Mouse (Mus musculus): ENCODE measurements around the gene Smyd1. TPM values are rescaled to one million over a fixed set of nuclear protein-coding genes. Genes with fewer than 3 reads are reported as not detected.
"Not testable (repeated sequence)": the region's sequence is repeated elsewhere in the genome, so short reads cannot be mapped to it uniquely, and the experiment has no call there.

The Smyd1 gene
- total RNA-seq, 2 experiments from 2014 or later = 2.0 to 3.1 TPM

- intact Hi-C loops (cut with DNase I); DNase-seq (ENCODE audit: low spot score in 2 of 2): not testable (repeated sequence)
Measured at GRCm38 (mm10) chr6:71331491-71331890, 9.5 kb upstream of the Smyd1 start.

GRCm38 (mm10) chr6:71330486-71330885 lies 8.5 kb upstream of the Smyd1 start:
- DNase-seq (ENCODE audit: low spot score in 2 of 2) = no peak
- intact Hi-C loops (cut with DNase I) = no loop called here

DNA sequence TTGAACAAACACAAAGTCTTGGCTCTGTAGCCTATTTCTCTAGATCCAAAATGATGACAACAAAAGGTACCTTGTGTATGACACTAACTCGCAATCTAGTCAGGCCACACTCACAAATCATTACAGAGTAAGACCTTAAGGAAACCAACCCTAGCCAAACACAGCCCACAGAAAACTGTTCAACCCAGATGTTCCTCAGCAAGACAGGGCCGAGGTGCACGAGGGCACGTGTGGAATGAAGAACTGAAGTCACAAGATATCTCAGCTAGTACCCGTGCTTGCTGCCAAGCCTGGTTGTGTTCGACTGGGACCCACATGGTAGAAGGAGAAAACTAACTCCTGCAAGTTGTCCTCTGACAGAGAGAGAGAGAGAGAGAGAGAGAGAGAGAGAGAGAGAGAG lies 7.8 kb upstream of the Smyd1 start:
- intact Hi-C loops (cut with DNase I) = no loop called here
- DNase-seq (ENCODE audit: low spot score in 2 of 2) = no peak

DNA sequence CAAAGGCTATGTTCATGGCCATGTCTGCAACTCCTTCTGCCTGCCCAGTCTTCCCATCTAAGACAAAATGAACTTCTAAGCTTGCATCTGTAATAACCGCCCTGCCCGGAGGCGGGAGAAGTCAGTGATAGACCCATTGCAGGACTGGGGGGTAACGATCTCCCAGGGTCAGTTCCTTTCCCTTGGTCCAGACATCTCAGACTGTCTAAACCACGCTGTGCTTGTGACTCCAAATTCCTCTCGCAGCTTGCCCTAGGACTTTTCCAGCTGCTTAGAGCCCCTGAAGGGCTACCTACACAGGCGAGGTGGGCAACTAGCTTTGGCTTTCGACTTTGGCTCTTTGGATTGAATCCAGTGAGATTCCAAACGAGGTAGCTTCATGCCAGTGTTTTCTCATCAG lies 2.8 kb upstream of the Smyd1 start:
- no peak for DNase-seq (ENCODE audit: low spot score in 2 of 2)
- intact Hi-C loops (cut with DNase I) = no loop called here

- intact Hi-C loops (cut with DNase I) = no loop called here
- no peak for DNase-seq (ENCODE audit: low spot score in 2 of 2)
Measured at GRCm38 (mm10) chr6:71322491-71322921, 473 bp upstream of the Smyd1 start, which contains the start of gene Cd8b1. Gene Cd8b1, plus strand, starts transcription at chr6:71322788.

DNA sequence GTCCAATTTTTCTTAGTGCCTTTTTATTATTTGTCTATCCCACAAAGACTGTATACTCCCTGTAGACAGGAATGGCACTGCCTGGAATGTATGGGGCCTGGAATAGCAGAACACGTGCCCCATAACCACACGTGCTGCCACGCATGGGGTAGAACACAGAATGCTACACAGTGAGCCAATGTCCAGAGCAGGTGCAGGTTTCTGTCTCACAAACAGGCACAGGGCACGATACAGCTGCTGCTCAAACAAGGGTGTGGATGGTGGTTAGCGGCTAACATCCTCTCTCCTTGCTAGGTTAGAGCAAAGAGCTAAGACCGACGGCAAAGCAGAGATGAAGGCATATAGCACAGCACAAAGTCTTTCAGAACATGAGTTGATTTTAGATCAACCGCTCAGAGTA lies 14.5 kb downstream of the Smyd1 start:
- no peak for DNase-seq (ENCODE audit: low spot score in 2 of 2)
- intact Hi-C loops (cut with DNase I) = no loop called here

DNA sequence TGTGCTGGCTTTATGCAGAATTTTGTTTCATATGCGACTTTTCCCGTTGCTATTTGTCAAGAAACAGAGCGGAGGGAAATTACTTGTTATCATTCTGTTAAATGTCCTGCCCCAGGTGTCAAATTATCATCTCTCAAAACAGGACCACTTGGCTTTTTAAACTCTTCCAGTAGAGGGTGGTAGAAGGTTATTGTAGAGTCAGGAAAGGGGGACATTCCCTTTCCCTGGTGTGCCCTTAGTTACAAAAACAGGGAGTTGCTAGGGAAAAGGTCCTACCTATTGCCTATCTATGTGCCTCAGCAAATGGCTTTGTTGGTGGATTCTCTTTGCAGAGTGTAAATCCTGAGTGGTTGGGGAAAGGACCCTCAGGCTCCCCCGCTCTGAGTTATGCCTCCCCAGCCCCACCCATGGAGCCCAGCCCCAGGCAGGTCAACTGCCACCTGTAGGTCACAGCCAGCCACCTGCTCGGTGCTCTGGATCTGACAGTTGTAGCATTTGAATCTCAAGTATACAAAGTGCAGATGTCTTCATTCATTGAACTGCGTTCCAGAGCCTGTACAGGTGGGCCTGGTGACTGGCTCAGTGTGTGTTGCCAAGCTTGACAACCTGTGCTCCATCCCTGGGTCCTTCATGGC lies 19.8 kb downstream of the Smyd1 start:
- DNase-seq (ENCODE audit: low spot score in 2 of 2) = peak in 1 of 2 experiments; percentile 8
- intact Hi-C loops (cut with DNase I) = no loop called here

DNA sequence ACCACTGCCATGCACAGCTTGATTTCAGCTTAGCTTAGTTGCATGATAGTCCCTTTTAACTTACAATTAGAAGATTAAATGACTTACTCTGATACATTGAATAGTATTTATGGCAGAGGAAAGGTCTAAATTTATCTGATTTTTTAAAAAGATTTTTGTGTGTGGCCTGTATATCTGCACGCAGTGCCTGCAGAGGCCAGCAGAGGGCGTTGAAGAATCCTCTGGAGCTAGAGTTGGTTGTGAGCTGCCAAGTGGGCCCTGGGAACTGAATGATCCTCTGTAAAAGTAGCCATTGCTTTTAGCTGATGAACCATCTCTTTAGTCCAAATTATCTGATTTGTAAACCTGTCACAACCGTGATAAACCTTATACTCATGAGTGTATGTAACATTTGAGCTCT lies 23.3 kb downstream of the Smyd1 start:
- DNase-seq (ENCODE audit: low spot score in 2 of 2) = peak in 1 of 2 experiments; percentile 5
- intact Hi-C loops (cut with DNase I) = no loop called here

GRCm38 (mm10) chr6:71298051-71298450 lies 24.0 kb downstream of the Smyd1 start:
- DNase-seq (ENCODE audit: low spot score in 2 of 2) = no peak
- intact Hi-C loops (cut with DNase I) = no loop called here

GRCm38 (mm10) chr6:71295303-71295702 lies 26.7 kb downstream of the Smyd1 start:
- no peak for DNase-seq (ENCODE audit: low spot score in 2 of 2)
- intact Hi-C loops (cut with DNase I) = no loop called here

- DNase-seq (ENCODE audit: low spot score in 2 of 2) = no peak
- intact Hi-C loops (cut with DNase I) = no loop called here
Measured at GRCm38 (mm10) chr6:71293509-71293908, 28.5 kb downstream of the Smyd1 start.

GRCm38 (mm10) chr6:71279418-71279817 lies 42.6 kb downstream of the Smyd1 start:
- DNase-seq (ENCODE audit: low spot score in 2 of 2) = no peak
- intact Hi-C loops (cut with DNase I) = no loop called here

- no peak for DNase-seq (ENCODE audit: low spot score in 2 of 2)
- intact Hi-C loops (cut with DNase I) = loop anchor here (5.0 kb wide), 1 partner anchor 107 kb away; no protein-coding TSS in a partner anchor
Measured at GRCm38 (mm10) chr6:71274621-71275020, 47.4 kb downstream of the Smyd1 start.

- DNase-seq (ENCODE audit: low spot score in 2 of 2) = no peak
- intact Hi-C loops (cut with DNase I) = loop anchor here (5.0 kb wide), 1 partner anchor 106 kb away; no protein-coding TSS in a partner anchor
Measured at GRCm38 (mm10) chr6:71273715-71274114, 48.3 kb downstream of the Smyd1 start.

GRCm38 (mm10) chr6:71272316-71272741 lies 49.7 kb downstream of the Smyd1 start:
- intact Hi-C loops (cut with DNase I) = loop anchor here (5.0 kb wide), 1 partner anchor 105 kb away; no protein-coding TSS in a partner anchor
- DNase-seq (ENCODE audit: low spot score in 2 of 2) = no peak

GRCm38 (mm10) chr6:71271389-71272315 lies 50.4 kb downstream of the Smyd1 start, which contains the start of gene Krcc1:
Gene Krcc1, plus strand, starts transcription at chr6:71271677.
- intact Hi-C loops (cut with DNase I) = loop anchor here (5.0 kb wide), 1 partner anchor 104 kb away; no protein-coding TSS in a partner anchor
- peak; percentile 96 for DNase-seq (ENCODE audit: low spot score in 2 of 2)

- intact Hi-C loops (cut with DNase I) = loop anchor here (5.0 kb wide), 1 partner anchor 104 kb away; no protein-coding TSS in a partner anchor
Measured at GRCm38 (mm10) chr6:71271057-71271388, 51.0 kb downstream of the Smyd1 start.

GRCm38 (mm10) chr6:71270301-71271056 lies 51.6 kb downstream of the Smyd1 start:
- intact Hi-C loops (cut with DNase I) = loop anchor here (5.0 kb wide), 1 partner anchor 103 kb away; no protein-coding TSS in a partner anchor
- peak; percentile 18 to 27 for DNase-seq (ENCODE audit: low spot score in 2 of 2)

More at GRCm38 (mm10) chr6:71271057-71271388, 51.0 kb downstream of the Smyd1 start:
- no peak for DNase-seq (ENCODE audit: low spot score in 2 of 2)

- intact Hi-C loops (cut with DNase I) = loop anchor here (5.0 kb wide), 1 partner anchor 102 kb away; no protein-coding TSS in a partner anchor
- not testable (repeated sequence) for DNase-seq (ENCODE audit: low spot score in 2 of 2)
Measured at GRCm38 (mm10) chr6:71269686-71270050, 52.4 kb downstream of the Smyd1 start.

Data from left cerebral cortex, postnatal 14 days (tissue).